Mouse (Mus musculus) right cerebral cortex, postnatal 36 days (tissue): ENCODE results near the gene B3galt1.

Source experiments
- DNase-seq, 2 experiments: peaks; one replicate each; pipeline ENCODE4 v3.0.0; 2022; ENCODE audit warnings: low spot score in 2 of 2, mixed read lengths in 1 of 2

The B3galt1 gene

DNA sequence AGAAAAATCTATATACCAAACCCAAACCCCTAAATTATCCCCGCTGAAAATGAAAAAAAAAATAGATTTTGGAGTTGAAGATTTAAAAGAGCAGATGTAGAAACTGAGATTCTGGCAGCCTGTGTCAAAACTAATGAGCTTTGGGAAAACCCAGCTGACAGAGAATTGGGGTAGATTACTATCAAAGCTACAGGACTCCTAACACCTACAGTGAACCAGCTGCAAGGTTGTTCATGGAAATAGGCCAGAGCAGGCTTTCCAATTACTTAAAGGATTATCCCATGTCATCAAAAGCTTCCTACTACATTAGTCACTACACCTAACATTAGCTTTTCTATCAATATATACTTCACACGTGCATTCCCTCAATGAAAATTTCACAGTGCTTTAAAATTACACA lies 165.1 kb downstream of the B3galt1 start:
- DNase-seq = no peak

DNA sequence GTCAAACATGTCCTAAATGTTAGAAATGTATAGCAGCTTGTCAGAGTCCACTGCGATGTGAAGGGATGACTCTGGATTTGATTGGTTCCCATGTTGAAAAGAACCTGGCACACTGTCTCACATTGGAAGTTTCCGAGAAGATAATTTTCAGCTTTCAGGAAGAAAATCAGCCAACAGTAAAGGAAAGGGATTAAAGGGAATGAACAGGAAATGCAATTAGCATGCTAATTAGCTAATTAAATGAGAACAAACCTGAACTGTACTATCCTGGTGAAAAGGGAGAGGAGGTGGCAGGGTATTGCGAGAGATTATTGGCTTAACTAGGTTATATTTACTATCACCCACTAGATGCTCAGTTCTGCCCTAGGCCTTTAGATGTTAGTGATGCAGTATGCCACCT lies 185.9 kb downstream of the B3galt1 start:
- DNase-seq = no peak

DNA sequence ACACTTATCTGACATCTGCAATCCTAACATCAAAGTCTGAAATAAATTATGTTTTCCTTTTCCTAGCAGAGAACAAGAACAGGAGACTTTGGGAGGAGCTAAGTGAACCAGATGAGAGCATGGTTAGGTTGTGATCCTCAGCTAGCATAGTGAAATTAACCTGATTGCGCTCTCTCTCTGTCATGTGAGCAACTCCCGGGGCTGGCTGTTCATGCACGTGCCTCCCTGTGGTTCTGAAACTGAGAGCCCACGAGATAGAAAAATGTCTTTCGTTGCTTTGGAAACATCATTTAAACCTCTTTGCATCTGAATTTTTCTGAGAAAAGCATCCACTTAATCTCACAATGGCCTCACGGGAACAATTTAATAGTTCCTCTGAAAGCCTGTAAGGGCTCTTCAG lies 190.8 kb downstream of the B3galt1 start:
- no peak for DNase-seq

DNA sequence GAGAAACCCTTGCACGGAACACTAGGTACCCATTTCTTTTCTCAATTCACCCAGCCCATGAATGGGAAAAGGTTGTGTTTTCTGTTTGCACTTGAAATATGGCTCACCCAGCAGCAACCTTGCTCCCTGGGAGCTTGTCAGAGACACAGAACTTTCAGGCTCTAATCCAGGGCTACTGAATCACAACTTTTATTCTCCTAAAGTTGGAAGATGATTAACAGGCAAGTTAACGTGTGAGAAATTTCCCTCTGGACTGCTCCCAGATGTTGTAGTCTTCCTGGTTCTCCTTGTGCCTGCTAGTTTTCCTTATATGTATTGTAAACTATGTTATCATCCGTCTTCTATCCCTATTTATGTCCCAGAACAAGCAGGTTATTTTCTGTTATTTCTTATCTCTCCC lies 221.9 kb downstream of the B3galt1 start:
- DNase-seq = no peak

DNA sequence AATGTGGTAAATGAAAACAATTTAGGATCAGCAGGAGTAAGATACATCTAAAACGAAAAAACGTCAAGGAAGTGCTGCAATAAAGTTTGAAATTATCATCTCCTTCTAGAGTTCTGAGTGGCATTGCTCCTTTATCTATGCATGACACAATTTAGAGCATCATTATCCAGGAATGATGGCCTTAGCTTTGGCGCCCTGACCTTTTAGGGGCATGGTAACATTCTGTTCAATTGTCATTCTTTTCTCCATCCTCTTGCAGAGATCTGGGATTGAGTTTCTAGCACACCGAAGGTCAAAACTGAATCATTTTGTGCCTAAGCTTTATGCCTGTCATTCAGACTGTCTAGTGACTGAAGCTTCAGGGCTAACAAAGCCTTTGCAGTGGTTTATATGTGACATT lies 231.9 kb downstream of the B3galt1 start:
- DNase-seq = no peak

DNA sequence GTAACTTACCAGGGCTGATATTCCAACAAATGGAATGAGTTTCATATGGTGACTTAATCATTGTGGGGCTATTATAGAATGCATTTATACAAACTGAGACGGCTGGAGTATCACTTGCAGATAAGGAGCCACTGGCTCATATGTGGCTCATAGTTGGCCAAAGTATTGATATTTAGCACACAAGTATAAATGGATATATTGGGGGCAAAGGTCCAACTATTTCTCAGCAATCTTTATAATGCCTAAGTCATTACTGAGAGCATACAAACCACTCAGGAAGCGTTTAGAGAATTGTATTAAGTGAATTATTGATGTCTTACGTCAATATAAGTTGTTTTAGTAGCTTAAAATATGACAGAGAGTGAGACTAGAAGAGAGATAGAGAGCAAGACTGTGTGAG lies 234.3 kb downstream of the B3galt1 start:
- no peak for DNase-seq

DNA sequence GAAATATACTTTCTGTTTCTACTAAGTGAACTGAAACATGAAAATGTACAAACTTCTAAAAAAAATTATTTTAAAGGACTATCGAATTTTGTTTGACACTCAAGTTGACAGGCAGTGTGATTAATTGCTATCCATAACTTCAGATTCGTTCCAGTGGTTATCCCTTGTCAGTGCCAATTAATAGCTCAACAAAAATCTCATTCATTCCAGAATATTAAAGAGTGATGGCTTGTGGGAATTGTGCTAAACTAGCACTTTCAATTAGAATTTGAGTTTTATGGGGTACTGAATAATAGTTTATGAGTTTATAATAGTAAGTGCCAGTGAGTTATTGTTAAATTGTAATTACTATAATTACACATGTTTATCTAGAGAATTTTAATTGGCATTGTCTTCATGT lies 250.5 kb downstream of the B3galt1 start:
- no peak for DNase-seq

DNA sequence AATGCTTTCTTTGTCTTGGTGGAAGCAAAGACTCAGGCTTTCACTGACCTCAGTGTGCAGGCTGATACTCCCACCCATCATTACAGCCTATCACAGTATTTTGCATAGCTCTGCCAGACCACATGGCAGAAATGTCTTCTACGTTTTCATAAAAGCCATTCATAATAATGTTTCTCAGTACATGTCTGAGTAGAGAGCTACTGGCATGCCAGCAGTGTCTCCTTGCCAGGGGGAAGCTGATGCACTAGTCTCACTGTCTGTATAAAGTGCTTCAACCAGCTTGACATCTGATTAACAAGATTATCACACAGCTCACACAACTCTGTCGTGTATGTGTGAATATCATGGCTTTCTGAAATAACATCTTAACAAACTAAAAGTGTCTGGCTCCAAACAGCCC lies 252.3 kb downstream of the B3galt1 start:
- no peak for DNase-seq

DNA sequence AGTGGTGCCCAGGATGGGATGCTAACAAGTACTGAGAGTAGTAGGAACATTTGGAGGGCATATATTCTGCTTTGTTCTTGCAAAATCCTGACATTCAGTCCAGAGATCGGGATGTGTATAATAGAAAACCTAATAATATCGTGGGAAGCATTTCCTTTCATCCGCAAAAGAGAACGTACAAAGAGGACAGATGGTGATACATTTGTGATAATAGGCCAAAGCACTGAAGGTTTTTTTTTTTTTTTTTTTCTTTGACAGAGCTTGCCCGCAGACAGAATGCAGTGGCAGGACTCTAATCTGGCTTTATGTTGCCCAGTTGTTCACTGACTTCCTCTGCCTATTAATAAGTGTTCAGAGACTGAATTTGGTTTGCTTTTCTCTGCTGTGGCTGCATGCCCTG lies 256.7 kb downstream of the B3galt1 start:
- DNase-seq = no peak

DNA sequence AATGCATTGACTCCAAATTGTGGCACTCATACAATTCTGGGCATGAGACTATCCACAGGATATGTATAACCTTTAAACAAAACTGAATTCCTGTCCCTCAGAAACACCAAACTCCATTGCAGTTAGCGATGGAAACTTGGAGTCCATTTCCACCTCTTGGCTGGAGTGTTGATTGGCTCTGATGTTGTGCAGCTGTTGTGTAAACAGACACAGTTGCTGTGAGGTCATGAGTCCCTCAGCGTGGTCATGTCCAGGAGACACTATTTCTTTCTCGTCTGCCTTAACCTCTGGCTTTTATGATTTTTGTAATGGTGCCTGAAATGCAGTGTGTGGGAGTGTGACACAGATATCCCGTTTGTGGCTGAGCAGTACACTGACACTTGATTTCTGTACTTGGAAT lies 262.0 kb downstream of the B3galt1 start:
- no peak for DNase-seq

DNA sequence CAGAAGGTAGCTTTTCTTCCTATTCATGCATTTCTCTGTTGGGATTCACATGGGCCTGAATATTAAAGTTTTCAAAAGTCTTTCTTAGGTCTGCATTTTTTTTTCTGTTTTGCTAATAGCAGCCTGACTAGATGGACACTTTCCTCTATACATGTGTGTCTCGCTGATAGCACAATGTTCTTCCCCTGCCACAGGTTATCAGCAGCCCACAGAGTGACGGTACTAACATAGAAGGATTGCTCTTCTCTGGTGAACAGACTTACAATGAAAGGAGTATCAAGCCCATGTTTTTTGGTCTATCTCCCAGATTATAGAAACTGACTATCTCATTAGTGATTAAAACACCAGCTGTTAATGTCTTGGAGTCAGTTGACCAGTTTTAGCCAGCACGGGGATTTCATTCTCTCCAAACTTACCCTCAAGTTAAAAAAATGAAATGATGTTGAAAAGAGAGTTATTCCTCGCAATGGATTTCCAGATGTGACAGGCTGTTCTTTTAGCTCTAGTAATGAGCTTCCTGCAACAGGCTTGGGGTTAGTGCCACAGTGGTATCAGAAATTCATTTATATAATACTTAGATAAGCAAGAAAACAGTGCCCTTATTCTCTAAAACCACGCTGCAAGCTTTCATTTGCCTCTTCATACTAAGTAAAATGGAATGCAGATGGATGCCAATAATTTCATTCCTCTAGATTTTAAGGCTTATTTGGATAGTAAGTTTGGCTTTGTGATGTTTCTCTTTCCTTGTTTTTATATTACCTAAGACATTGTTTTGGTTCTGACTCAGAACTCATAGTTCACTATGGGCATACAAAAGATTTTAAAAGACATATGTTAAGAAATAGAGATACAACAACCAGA lies 263.6 kb downstream of the B3galt1 start:
- no peak for DNase-seq

DNA sequence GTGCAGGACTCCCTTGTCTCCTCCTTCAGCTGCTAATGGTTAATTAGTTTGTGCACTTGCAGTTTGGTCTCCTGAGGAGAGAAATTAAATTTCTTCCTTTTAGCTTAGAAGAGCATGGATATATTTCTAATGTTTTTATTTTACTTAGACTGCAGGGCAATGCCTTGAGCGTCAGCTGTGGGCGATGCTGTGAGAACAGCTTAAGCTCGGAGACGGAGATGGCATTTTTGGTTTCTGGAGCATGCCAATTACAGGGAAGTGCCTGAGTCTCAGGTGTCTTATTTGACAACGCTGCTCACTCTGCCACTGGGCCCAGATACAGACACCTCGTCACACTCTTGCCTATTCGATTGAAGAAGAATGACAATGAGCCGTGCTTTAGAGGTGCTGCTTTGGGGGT lies 282.1 kb downstream of the B3galt1 start:
- peak; percentile 15 to 16 for DNase-seq

DNA sequence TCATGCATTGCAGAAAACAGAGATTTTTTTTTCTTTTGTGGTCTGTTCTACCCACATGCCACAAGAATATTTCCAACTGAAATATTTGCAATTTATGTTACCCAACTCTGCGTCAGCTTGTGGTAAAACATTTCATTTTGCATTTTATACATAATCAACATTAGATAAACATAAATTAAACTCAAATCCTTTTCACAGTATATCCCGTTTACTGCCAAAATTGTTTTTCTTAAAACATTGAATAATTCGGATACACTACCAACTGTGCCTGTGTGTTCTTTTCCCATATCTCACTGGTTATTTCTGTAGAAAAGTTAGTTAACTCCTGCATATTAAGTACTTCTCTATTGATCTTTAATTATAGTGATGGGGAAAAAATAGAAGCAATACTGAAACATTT lies 285.1 kb downstream of the B3galt1 start:
- no peak for DNase-seq

DNA sequence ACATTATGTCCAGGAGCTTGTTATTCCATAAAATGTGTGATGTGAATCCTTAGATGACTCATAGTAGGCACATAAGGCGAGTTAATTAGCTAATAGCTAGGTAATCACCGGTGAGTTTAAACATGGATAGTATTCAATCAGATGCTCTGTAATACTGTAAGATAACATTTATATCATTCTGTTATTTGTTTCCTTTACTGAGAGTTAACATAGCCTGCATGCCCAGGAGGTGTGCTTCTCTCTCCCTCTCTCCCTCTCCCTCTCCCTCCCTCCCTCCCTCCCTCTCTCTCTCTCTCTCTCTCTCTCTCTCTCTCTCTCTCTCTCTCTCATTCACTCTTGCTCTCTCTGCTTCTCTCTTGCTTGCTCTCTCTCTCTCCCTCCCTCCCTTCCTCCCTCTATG lies 292.7 kb downstream of the B3galt1 start:
- DNase-seq = no peak

DNA sequence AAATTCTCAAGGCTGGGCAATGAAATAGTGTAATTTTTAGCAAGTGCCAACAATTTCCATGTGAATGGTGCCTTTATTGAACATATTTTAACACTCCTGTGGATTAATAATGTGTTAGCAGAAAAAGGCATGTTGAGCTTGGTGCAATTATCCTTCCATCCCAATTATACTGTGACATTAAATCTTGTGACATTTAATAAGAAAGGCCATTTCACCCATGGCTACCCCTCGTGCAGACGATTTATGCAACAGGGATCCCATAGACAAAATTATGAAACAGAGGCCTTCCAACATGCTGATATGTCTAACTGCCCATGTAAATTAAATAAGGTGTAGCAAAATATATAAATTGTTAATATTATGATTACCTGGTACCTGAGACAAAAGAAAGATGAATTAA lies 293.3 kb downstream of the B3galt1 start:
- no peak for DNase-seq

DNA sequence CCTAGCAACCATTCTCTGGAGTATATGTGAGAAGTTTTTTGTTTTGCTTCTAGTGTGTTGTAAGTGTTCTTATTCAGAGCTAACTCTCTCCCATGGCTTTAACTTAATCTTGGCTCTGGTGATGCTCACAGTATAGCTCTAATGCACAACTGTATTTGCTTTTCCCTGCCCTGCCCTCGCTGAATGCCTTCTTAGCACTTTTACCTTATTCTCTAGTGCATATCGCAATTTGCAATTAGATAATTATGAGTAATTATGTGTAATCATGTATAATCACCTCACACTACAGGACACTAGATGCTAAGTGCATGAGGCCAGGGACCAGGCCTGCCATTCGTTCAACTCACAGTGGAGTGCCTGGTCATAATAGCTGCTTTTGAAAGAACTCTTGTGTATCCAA lies 307.7 kb downstream of the B3galt1 start:
- DNase-seq = no peak

DNA sequence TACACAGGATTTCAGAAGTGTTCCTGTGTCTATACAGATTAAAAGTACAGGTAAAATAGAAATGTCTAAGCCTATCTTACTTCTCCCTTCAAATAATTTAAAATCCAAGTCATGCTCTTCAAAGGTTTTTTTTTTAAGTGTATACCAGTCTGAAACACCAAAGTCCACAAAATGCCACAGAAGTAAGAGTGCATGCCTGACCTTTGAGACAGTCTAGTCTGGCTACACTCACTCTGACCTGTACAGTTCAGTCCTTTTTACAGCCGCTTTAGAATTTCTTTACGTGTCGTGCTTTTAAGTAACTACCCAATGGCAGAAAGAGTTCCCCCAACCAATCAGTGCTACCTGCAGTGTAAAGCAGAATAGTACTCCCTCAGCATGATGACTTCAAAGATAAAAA lies 314.2 kb downstream of the B3galt1 start:
- no peak for DNase-seq

DNA sequence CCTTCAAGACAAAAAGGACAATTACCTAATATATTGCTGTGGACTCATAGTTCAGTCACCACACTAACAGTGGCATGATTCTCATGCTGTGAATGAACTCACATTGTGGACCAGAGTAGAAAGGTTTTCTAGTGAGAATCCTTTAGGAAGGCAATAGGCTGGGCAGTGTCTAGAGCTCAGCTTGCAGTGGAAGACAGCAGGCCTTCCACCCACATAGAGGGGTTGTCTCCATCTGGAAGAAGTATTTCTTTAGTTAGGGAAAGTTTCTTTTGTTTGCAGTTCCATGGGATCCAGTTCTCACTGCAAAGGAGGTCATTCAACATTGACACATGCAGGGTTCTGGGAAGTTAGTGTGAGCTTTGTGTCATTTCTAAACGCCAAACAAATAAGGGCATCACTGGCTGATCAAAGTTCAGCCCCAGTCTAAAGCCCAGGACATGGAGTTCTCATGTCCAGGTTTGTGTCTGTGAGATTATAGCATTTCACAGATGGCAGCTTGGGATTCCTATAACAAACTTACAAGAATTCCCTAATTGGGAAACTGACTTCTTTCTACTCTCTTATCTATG lies 316.1 kb downstream of the B3galt1 start:
- peak in 1 of 2 experiments; percentile 20 for DNase-seq

DNA sequence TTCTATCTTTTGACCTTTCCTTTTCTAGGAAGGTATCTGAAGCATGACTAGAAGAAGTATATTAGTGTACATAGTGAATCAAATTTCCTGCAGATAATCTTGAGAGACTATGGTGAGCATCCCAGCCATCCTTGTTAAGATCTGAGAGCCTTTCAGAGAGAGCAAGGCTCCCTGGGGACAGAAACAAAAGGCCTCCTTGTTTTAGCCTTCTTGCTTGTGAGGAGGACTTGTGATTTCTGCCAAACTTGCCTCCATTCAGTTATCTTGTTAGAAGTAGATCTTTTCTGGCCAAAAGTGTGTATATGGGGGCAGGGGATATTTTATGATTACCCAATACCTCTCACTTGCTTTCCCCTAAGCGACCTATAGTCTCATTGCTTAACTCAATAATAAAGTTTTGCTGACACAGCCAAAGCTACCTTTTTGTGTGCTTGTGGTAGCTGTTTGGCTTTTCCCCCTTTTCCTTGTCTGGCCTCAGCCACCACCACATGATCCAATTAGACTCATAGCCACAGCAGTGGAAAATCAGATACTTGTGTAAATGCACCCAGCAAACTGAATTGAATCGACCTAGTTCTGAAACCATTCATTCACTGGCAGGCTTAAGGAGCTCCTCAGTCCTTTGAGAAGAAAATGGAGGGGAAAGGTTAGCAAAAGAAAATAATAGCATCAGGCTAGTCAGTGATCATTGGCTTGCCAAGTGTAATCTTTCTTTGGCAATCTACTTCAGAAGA lies 332.5 kb downstream of the B3galt1 start:
- DNase-seq = no peak

DNA sequence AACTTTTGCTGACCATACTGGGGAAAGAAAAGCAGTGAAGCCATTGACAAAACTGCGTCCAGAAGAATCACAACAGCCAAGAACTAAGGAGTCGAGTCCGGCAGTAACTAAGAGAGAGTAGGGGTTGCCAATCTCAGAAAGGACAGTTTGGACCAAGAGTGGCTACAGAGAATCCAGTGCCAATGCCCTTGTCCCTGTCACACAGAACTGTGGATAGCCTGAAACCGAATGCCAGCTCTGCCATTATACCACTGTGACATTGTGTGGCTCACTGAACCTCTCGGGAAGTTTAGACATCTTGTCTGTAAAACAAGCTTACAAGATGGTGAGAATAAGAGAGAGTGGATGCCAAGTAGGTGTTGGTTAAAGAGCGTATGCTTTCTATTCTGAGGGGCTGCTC lies 335.9 kb downstream of the B3galt1 start:
- DNase-seq = no peak

DNA sequence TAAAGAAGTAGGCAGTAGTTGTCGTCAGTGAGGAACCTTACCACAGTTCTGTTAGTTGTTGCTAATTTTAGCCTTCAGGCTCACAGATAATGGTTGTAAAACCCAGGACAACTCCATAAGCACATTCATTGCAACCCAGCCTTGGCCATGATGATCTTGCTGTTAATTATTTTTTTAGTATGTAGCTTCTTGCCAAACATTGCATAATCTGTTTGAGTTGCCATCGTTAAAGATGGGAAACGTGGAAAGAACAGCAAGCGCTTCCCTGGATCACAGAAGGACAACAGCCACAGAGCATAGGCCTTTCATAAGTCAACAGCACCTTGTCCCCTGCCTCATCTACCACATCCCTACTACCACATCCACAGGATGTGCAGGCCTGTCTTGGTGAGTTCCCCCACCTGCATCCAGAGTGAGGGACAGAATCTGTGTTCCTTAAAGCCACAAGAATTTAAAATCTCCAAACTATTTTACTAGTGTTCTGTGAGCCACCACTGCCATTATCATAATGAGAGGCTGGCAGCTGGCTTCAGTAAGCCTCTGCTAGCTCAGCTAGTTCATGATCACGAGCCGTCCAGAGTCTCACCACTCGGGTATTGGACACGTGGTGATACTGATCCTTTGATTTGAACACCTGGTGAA lies 337.1 kb downstream of the B3galt1 start:
- DNase-seq = no peak

DNA sequence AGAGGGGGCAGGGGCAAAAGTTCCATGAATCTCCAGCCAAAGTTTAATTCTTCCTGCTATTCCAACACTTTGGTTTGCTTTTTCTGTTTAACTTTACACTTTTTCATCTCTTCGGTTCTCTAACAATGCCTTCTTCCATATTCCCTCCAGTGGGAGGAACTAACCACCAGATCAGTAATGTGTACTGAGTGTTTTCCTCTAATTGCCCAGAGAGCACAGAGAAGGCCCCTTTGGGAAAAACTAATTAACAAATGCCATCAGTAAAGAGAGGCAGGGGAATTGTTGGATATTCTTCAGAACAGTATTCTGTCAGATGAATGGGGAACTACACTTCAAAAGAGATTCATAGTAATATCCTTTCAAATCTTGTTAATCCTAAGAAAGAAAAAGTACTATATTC lies 338.1 kb downstream of the B3galt1 start:
- DNase-seq = no peak

DNA sequence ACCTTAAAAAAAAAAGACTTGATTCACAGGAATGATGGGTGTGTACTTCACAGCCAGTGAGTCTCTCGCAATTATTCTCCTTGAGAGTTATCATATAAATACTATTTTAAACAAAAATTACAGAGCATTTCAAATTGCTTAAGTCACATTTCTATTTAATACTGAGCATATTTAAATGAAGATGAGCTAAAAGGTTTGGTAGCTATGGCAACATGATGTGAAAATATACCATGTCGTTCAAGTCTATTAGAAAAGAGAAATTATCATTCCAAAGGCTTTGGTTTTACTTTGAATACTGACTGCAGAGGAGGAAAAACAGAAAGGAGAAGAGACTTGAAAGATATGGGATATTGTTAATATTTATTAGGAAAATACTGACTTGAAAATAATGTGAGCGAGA lies 366.3 kb downstream of the B3galt1 start:
- DNase-seq = no peak
